ENCODE assay signal across 17 mouse cellular contexts in the genomic region with DNA sequence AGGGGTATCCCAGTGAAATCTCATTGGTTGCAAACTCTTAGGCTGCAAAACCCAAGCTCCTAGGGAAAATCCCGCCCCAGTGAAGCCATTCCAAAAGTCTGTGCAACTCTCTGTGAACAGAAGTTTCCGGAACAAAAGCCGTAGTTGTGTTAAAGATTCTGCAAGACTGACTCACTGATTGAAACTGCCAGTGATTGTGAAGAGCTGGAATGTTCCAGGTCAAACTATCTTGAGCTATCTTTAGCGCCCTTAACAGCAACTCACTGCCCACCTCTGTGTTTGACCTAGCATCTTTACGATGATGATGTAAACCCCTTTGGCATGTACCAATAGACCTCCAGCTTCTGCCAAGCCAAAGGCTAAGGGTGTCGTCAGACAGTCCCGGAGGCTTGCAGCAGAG. TPM values are rescaled to one million over a fixed set of nuclear protein-coding genes. Genes with fewer than 3 reads are reported as not detected.
DNase-seq lines count a peak whose midpoint lies in the region.
"Had no signal": no experiment of that assay in that cellular context is flagged by ENCODE, and none has a peak within 500 bp of the region (broad histone marks: within the 10 kb centered on the region; RNA-seq: fewer than 3 reads in every experiment).

No protein-coding gene starts in this region.

- peak; percentile 21 for DNase-seq in heart, adult 8-10 months (ENCODE audit: low spot score)
- DNase-seq in heart, adult 9 months (ENCODE audit: low spot score in 2 of 2): no peak
- DNase-seq in lung, postnatal 36 days: peak; percentile 2
- no peak for DNase-seq in lung, postnatal 14 days
- DNase-seq in fibroblast of lung, adult 2 months (ENCODE audit: low read depth): peak; percentile 88
- DNase-seq in adrenal gland, postnatal 36 days: no peak
- no peak for DNase-seq in ovary, postnatal 36 days (ENCODE audit: low spot score)
- DNase-seq: cerebellum, adult 11 months; cerebellum, adult 9-11 months; kidney, adult 9 months; kidney, postnatal 14 days; left cerebral cortex, postnatal 4 days; right cerebral cortex, postnatal 14 days; thymus, postnatal 14 days had no signal

RNA-seq across cellular contexts. Expression of gene Cpxm2, which starts 31.3 kb away (rescaled TPM):
- 10 to 100 TPM; 34.6 to 53.0 (median 42.7) TPM for total RNA-seq in heart, adult 8-10 months (2022)
- total RNA-seq in adrenal gland, postnatal 36 days (2021): 10 to 100 TPM; 14.3 to 17.2 TPM
- total RNA-seq: common myeloid progenitor, adult 5-6 weeks; monocyte, adult 5-6 weeks; neutrophil, adult 5-6 weeks had no signal

Comparison
In these comparisons a context has a peak if more than half of its experiments do, and no peak if none do; other contexts are left out.
1. DNase-seq: peak in heart, adult 8-10 months (single experiment), lung, postnatal 36 days (single experiment) and fibroblast of lung, adult 2 months (single experiment); none in heart, adult 9 months (0 of 2), lung, postnatal 14 days (single experiment), adrenal gland, postnatal 36 days (0 of 2) and ovary, postnatal 36 days (single experiment).